Mouse (Mus musculus): ENCODE results near the gene Tas2r118. TPM values are rescaled to one million over a fixed set of nuclear protein-coding genes. Genes with fewer than 3 reads are reported as not detected.

Gene Tas2r118
- not detected in 2 replicates for polyA plus RNA-seq (2014; fragmentation: Nextera tagmentation; extraction: Ambion mirVana)

GRCm38 (mm10) chr6:23969960-23970359 lies at the start of gene Tas2r118:
Gene Tas2r118, minus strand, starts transcription at chr6:23970060.
- H3K9me3 ChIP-seq (ENCODE audit: control insufficient read depth, low read length): no peaks in the 10 kb centered on the region
- 92% methylated on average over 5 of the region's 5 CpGs for WGBS

GRCm38 (mm10) chr6:24018320-24018719 lies 48.5 kb upstream of the Tas2r118 start:
- no peaks in the 10 kb centered on the region for H3K27me3 ChIP-seq (replicated peaks; ENCODE audit: control insufficient read depth, insufficient read depth, low read length)
- no peak for DNase-seq (ENCODE audit: low spot score)
- H3K4me3 ChIP-seq (ENCODE audit: low read depth, low read length): no peak overlapping the region
- no peak overlapping the region for H3K9ac ChIP-seq (ENCODE audit: low read length)
- H3K4me2 ChIP-seq (ENCODE audit: low read length): no peak overlapping the region
- no peaks in the 10 kb centered on the region for H3K9me3 ChIP-seq (ENCODE audit: control insufficient read depth, low read length)
- no peaks in the 10 kb centered on the region for H3K4me1 ChIP-seq (replicated peaks; ENCODE audit: control insufficient read depth, insufficient read depth, low read length)
- 50% methylated on average over 5 of the region's 5 CpGs for WGBS
- H3K27ac ChIP-seq (ENCODE audit: low read depth): no peak overlapping the region
- ATAC-seq (replicated peaks; ENCODE audit: low FRiP score, low TSS enrichment, low read depth): no peak
- H3K36me3 ChIP-seq (ENCODE audit: control insufficient read depth, insufficient read depth, low read length): no peaks in the 10 kb centered on the region

More at GRCm38 (mm10) chr6:23969960-23970359, at the start of gene Tas2r118:
- no peak within 1 kb of the TSS for H3K27ac ChIP-seq (ENCODE audit: low read depth)
- ATAC-seq (replicated peaks; ENCODE audit: low FRiP score, low TSS enrichment, low read depth) (no peak), DNase-seq (ENCODE audit: low spot score) (no peak)
- no peak within 1 kb of the TSS for H3K4me2 ChIP-seq (ENCODE audit: low read length)
- H3K4me1 ChIP-seq (replicated peaks; ENCODE audit: control insufficient read depth, insufficient read depth, low read length): no peaks in the 10 kb centered on the region
- H3K27me3 ChIP-seq (replicated peaks; ENCODE audit: control insufficient read depth, insufficient read depth, low read length): no peaks in the 10 kb centered on the region
- H3K36me3 ChIP-seq (ENCODE audit: control insufficient read depth, insufficient read depth, low read length): no peaks in the 10 kb centered on the region
- H3K4me3 ChIP-seq (ENCODE audit: low read depth, low read length): no peak within 1 kb of the TSS
- H3K9ac ChIP-seq (ENCODE audit: low read length): no peak within 1 kb of the TSS

GRCm38 (mm10) chr6:23993276-23993675 lies 23.4 kb upstream of the Tas2r118 start:
- WGBS: 88% methylated on average over 2 of the region's 2 CpGs
- Histone ChIP-seq H3K27me3 (replicated peaks; ENCODE audit: control insufficient read depth, insufficient read depth, low read length) (no peaks in the 10 kb centered on the region), H3K9me3 (ENCODE audit: control insufficient read depth, low read length) (no peaks in the 10 kb centered on the region), H3K4me1 (replicated peaks; ENCODE audit: control insufficient read depth, insufficient read depth, low read length) (no peaks in the 10 kb centered on the region), H3K4me2 (ENCODE audit: low read length) (no peak overlapping the region), H3K4me3 (ENCODE audit: low read depth, low read length) (no peak overlapping the region), H3K27ac (ENCODE audit: low read depth) (no peak overlapping the region), H3K9ac (ENCODE audit: low read length) (no peak overlapping the region), H3K36me3 (ENCODE audit: control insufficient read depth, insufficient read depth, low read length) (no peaks in the 10 kb centered on the region)
- ATAC-seq (replicated peaks; ENCODE audit: low FRiP score, low TSS enrichment, low read depth): no peak
- no peak for DNase-seq (ENCODE audit: low spot score)

GRCm38 (mm10) chr6:23990687-23991387 lies 21.0 kb upstream of the Tas2r118 start:
- Histone ChIP-seq H3K9ac (ENCODE audit: low read length) (no peak overlapping the region), H3K36me3 (ENCODE audit: control insufficient read depth, insufficient read depth, low read length) (no peaks in the 10 kb centered on the region), H3K27ac (ENCODE audit: low read depth) (no peak overlapping the region), H3K4me3 (ENCODE audit: low read depth, low read length) (no peak overlapping the region), H3K4me1 (replicated peaks; ENCODE audit: control insufficient read depth, insufficient read depth, low read length) (no peaks in the 10 kb centered on the region), H3K9me3 (ENCODE audit: control insufficient read depth, low read length) (no peaks in the 10 kb centered on the region), H3K27me3 (replicated peaks; ENCODE audit: control insufficient read depth, insufficient read depth, low read length) (no peaks in the 10 kb centered on the region), H3K4me2 (ENCODE audit: low read length) (no peak overlapping the region)
- ATAC-seq (replicated peaks; ENCODE audit: low FRiP score, low TSS enrichment, low read depth) (no peak), DNase-seq (ENCODE audit: low spot score) (no peak)
- WGBS: 76% methylated on average over 3 of the region's 3 CpGs

DNA sequence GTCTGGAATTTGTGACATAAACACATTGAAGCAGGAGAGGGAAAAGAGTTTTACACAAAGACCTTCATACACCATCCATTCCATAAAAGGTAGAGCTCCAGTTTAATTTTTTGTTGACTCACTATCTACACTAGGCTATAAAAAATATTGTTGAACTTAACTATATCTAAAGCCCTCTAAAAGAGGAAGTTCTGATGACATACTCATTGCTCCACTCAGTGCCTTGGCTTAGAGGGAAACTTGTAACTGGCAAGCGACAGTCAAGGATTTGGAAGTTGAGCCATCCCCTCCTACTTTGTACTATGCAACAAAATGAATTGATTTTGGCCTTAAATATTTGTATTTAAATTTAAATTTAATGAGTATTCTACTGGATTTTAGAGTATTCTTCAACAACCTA lies 16.4 kb upstream of the Tas2r118 start:
- H3K4me2 ChIP-seq (ENCODE audit: low read length): no peak overlapping the region
- no peaks in the 10 kb centered on the region for H3K9me3 ChIP-seq (ENCODE audit: control insufficient read depth, low read length)
- DNase-seq (ENCODE audit: low spot score) (no peak), ATAC-seq (replicated peaks; ENCODE audit: low FRiP score, low TSS enrichment, low read depth) (no peak)
- no peak overlapping the region for H3K4me3 ChIP-seq (ENCODE audit: low read depth, low read length)
- WGBS: 75% methylated on average over 1 of the region's 1 CpGs
- H3K4me1 ChIP-seq (replicated peaks; ENCODE audit: control insufficient read depth, insufficient read depth, low read length): no peaks in the 10 kb centered on the region
- H3K27ac ChIP-seq (ENCODE audit: low read depth): no peak overlapping the region
- H3K36me3 ChIP-seq (ENCODE audit: control insufficient read depth, insufficient read depth, low read length): no peaks in the 10 kb centered on the region
- no peaks in the 10 kb centered on the region for H3K27me3 ChIP-seq (replicated peaks; ENCODE audit: control insufficient read depth, insufficient read depth, low read length)
- no peak overlapping the region for H3K9ac ChIP-seq (ENCODE audit: low read length)

- no peak overlapping the region for H3K4me3 ChIP-seq (ENCODE audit: low read depth, low read length)
- no peak overlapping the region for H3K4me2 ChIP-seq (ENCODE audit: low read length)
- H3K27ac ChIP-seq (ENCODE audit: low read depth): no peak overlapping the region
- no peaks in the 10 kb centered on the region for H3K27me3 ChIP-seq (replicated peaks; ENCODE audit: control insufficient read depth, insufficient read depth, low read length)
- ATAC-seq (replicated peaks; ENCODE audit: low FRiP score, low TSS enrichment, low read depth): no peak
- H3K9me3 ChIP-seq (ENCODE audit: control insufficient read depth, low read length): no peaks in the 10 kb centered on the region
- no peak overlapping the region for H3K9ac ChIP-seq (ENCODE audit: low read length)
- H3K36me3 ChIP-seq (ENCODE audit: control insufficient read depth, insufficient read depth, low read length): no peaks in the 10 kb centered on the region
- H3K4me1 ChIP-seq (replicated peaks; ENCODE audit: control insufficient read depth, insufficient read depth, low read length): no peaks in the 10 kb centered on the region
- no peak for DNase-seq (ENCODE audit: low spot score)
- WGBS: 74% methylated on average over 2 of the region's 2 CpGs
Measured at GRCm38 (mm10) chr6:23966980-23967379, 2.9 kb downstream of the Tas2r118 start.

- no peak for DNase-seq (ENCODE audit: low spot score)
Measured at GRCm38 (mm10) chr6:23965925-23966324, 3.9 kb downstream of the Tas2r118 start.

GRCm38 (mm10) chr6:23963741-23964140 lies 6.1 kb downstream of the Tas2r118 start:
- ATAC-seq (replicated peaks; ENCODE audit: low FRiP score, low TSS enrichment, low read depth): no peak
- H3K9me3 ChIP-seq (ENCODE audit: control insufficient read depth, low read length): no peaks in the 10 kb centered on the region
- no peak for DNase-seq (ENCODE audit: low spot score)

More at GRCm38 (mm10) chr6:23965925-23966324, 3.9 kb downstream of the Tas2r118 start:
- H3K27me3 ChIP-seq (replicated peaks; ENCODE audit: control insufficient read depth, insufficient read depth, low read length): no peaks in the 10 kb centered on the region
- H3K4me1 ChIP-seq (replicated peaks; ENCODE audit: control insufficient read depth, insufficient read depth, low read length): no peaks in the 10 kb centered on the region
- H3K27ac ChIP-seq (ENCODE audit: low read depth): no peak overlapping the region
- H3K36me3 ChIP-seq (ENCODE audit: control insufficient read depth, insufficient read depth, low read length): no peaks in the 10 kb centered on the region
- no peak for ATAC-seq (replicated peaks; ENCODE audit: low FRiP score, low TSS enrichment, low read depth)
- no peak overlapping the region for H3K9ac ChIP-seq (ENCODE audit: low read length)
- no peak overlapping the region for H3K4me3 ChIP-seq (ENCODE audit: low read depth, low read length)
- WGBS: 65% methylated on average over 3 of the region's 3 CpGs
- no peak overlapping the region for H3K4me2 ChIP-seq (ENCODE audit: low read length)
- no peaks in the 10 kb centered on the region for H3K9me3 ChIP-seq (ENCODE audit: control insufficient read depth, low read length)

GRCm38 (mm10) chr6:23940776-23941175 lies 29.1 kb downstream of the Tas2r118 start:
- 97% methylated on average over 1 of the region's 1 CpGs for WGBS
- ATAC-seq (replicated peaks; ENCODE audit: low FRiP score, low TSS enrichment, low read depth): no peak
- Histone ChIP-seq H3K27me3 (replicated peaks; ENCODE audit: control insufficient read depth, insufficient read depth, low read length) (no peaks in the 10 kb centered on the region), H3K27ac (ENCODE audit: low read depth) (no peak overlapping the region), H3K4me2 (ENCODE audit: low read length) (no peak overlapping the region), H3K9ac (ENCODE audit: low read length) (no peak overlapping the region), H3K4me1 (replicated peaks; ENCODE audit: control insufficient read depth, insufficient read depth, low read length) (no peaks in the 10 kb centered on the region), H3K4me3 (ENCODE audit: low read depth, low read length) (no peak overlapping the region), H3K9me3 (ENCODE audit: control insufficient read depth, low read length) (no peaks in the 10 kb centered on the region), H3K36me3 (ENCODE audit: control insufficient read depth, insufficient read depth, low read length) (no peaks in the 10 kb centered on the region)
- DNase-seq (ENCODE audit: low spot score): no peak

More at GRCm38 (mm10) chr6:23963741-23964140, 6.1 kb downstream of the Tas2r118 start:
- H3K4me1 ChIP-seq (replicated peaks; ENCODE audit: control insufficient read depth, insufficient read depth, low read length): no peaks in the 10 kb centered on the region
- H3K27ac ChIP-seq (ENCODE audit: low read depth): no peak overlapping the region
- WGBS: 71% methylated on average over 1 of the region's 1 CpGs
- H3K27me3 ChIP-seq (replicated peaks; ENCODE audit: control insufficient read depth, insufficient read depth, low read length): no peaks in the 10 kb centered on the region
- no peak overlapping the region for H3K4me3 ChIP-seq (ENCODE audit: low read depth, low read length)
- H3K36me3 ChIP-seq (ENCODE audit: control insufficient read depth, insufficient read depth, low read length): no peaks in the 10 kb centered on the region
- H3K4me2 ChIP-seq (ENCODE audit: low read length): no peak overlapping the region
- no peak overlapping the region for H3K9ac ChIP-seq (ENCODE audit: low read length)
